Mouse (Mus musculus) neutrophil, adult 59 days (primary cell): ENCODE measurements around the gene Fam192a. TPM values are rescaled to one million over a fixed set of nuclear protein-coding genes. Genes with fewer than 3 reads are reported as not detected.

Source experiments
- total RNA-seq, 2 experiments: library from RNA; stranded (reverse); gene quantifications; 1 replicate in 1 of 2; 2 replicates in 1 of 2; pipeline ENCODE4 v1.2.4; 2023

The Fam192a gene
- 10 to 100 TPM; 30.1 to 31.7 TPM for total RNA-seq

GRCm38 (mm10) chr8:94601607-94602385, at the start of gene Fam192a, which contains the start of gene Rspry1:
Gene Fam192a, minus strand, starts transcription at chr8:94601997.
Gene Rspry1, plus strand, starts transcription at chr8:94601937.

DNA sequence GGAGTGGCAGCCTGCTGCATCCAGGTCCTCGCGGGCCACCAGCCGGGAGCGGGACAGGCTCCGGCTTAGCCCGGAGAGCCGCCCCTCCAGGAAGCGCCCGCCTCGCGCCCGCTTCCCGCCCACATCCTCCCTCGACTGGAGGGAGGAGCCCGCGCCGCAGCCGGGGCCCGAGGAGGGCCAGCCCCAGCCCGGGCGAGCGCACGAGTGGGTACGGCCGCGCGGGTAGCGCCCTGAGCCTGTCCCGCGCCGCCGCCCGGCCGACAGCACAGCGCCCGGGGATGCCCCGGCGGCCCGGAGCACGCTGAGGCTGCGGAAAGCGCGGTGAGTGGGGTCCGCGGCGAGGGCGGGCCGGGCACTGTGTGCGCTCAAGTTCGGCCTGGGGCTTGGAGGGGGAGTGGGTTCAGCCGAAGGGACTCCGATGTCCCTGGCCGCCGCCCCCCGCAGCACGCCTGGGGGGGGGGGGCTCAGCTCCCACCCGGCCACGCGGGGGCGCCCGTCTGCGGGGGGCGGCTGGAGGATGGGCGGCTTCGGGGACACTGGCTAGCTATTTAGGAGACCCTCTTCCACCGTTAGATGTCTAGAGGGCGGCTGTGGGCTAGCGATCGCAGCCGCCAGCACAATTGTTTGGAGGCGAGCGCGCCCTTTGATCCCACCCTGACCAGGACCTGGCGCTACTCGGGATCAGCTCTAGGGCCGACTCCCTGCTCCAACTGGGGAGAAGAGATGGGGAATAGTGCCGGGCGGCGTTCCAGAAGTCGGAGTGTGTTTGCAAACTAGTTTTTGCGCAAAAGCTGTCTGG, 68.7 kb downstream of the Fam192a start, which contains the start of gene Cpne2:
Gene Cpne2, plus strand, starts transcription at position 118 of the 799 bp plus-strand sequence.

Other genes starting within 250 kb of the Fam192a start
- gene Herpud1, start 215.6 kb downstream of the Fam192a start, total RNA-seq = 100 to 1,000 TPM; 145 TPM
- 10 to 100 TPM; 19.7 to 21.7 TPM for gene Nlrc5, start 167.6 kb downstream of the Fam192a start, total RNA-seq
- gene Cpne2, start 69.0 kb downstream of the Fam192a start, total RNA-seq = 100 to 1,000 TPM; 114 to 142 TPM
- 10 to 100 TPM; 25.3 to 26.4 TPM for gene Rspry1, start 60 bp downstream of the Fam192a start, total RNA-seq
- 10 to 100 TPM; 73.3 to 79.2 TPM for gene Arl2bp, start 64.6 kb upstream of the Fam192a start, total RNA-seq
- not detected for gene Pllp, start 94.3 kb upstream of the Fam192a start, total RNA-seq
- not detected for gene Ccl22, start 143.6 kb upstream of the Fam192a start, total RNA-seq
- gene Cx3cl1, start 170.0 kb upstream of the Fam192a start, total RNA-seq = not detected
- gene Ccl17, start 208.5 kb upstream of the Fam192a start, total RNA-seq = not detected
- gene Coq9, start 236.3 kb upstream of the Fam192a start, total RNA-seq = 10 to 100 TPM; 21.0 to 27.6 TPM
- gene Ciapin1, start 236.4 kb upstream of the Fam192a start, total RNA-seq = 10 to 100 TPM; 36.3 to 51.7 TPM